Mouse (Mus musculus) urinary bladder, postnatal 10 days (tissue): Measurements from ENCODE around the gene Ppp5c.

Experiments
- DNase-seq: peaks from one replicate; pipeline ENCODE4 v3.0.0; 2022; ENCODE audit warnings: low spot score

Ppp5c gene

GRCm38 (mm10) chr7:16982859-16983568 lies 44.7 kb downstream of the Ppp5c start, which contains the start of gene Gm42372:
Gene Gm42372 (plus strand): TSS chr7:16983086.
- DNase-seq: no peak

- DNase-seq: no peak
Observed at GRCm38 (mm10) chr7:16980348-16980747, 47.4 kb downstream of the Ppp5c start.

GRCm38 (mm10) chr7:16978593-16978992 lies 49.1 kb downstream of the Ppp5c start:
- no peak for DNase-seq

- no peak for DNase-seq
Observed at GRCm38 (mm10) chr7:16978173-16978572, 49.6 kb downstream of the Ppp5c start.

GRCm38 (mm10) chr7:16976298-16976697 lies 51.4 kb downstream of the Ppp5c start:
- DNase-seq: no peak

- no peak for DNase-seq
Observed at GRCm38 (mm10) chr7:16974018-16974417, 53.7 kb downstream of the Ppp5c start.

- DNase-seq: no peak
Observed at GRCm38 (mm10) chr7:16971160-16971559, 56.6 kb downstream of the Ppp5c start.

- no peak for DNase-seq
Observed at GRCm38 (mm10) chr7:16968414-16968813, 59.3 kb downstream of the Ppp5c start.

GRCm38 (mm10) chr7:16961678-16962077 lies 66.0 kb downstream of the Ppp5c start:
- no peak for DNase-seq

GRCm38 (mm10) chr7:16959539-16960187 lies 68.1 kb downstream of the Ppp5c start, which contains the start of gene Pnmal1:
Gene Pnmal1 (plus strand): TSS chr7:16959679.
- no peak for DNase-seq

- DNase-seq: no peak
Observed at GRCm38 (mm10) chr7:16956410-16957265, 71.1 kb downstream of the Ppp5c start.

GRCm38 (mm10) chr7:16955712-16956111 lies 72.0 kb downstream of the Ppp5c start:
- no peak for DNase-seq
